In the genomic region with DNA sequence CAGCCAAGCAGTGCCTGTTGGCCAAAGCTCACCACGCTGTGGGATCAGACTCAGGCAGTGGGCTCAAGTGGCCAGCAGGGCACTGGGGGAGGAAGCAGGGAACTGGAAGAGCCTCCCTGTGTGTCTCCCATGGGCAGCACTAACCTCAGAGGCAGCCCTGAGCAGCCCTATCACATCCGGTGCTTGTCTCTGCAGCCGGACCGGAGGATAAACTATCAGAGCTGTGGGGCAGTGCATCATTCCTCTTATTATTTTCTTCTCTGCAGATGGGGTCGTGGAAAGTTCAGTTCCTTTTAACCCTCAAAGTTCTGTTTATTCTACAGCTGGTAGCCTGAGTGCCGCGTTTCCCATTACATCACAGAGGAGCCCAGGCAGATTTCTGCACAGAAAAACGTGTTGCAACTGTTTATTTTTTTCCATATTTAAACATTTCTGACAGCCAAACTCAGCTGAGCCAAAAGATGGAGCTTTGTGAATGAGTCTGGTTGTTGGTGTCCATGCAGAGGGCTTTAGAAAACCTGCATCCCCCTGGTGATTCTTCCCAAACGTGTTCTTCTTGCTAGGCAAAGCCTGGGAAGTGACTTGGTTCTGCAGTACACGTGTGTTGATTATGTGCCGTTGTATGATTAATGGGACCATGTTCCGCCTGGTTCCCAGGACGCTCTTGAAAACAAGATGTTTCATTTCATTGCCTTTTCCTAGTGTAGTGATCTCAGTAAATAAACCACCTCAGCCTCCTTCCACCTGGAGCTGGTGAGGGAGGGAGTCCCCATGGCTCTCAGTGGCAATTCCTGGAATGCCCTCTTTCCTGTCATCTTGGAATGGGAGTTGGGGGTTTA, we compare ENCODE assay signal across 8 mouse cellular contexts.
A peak's percentile ranks its signal among the peaks of the same experiment; 100 is the strongest.
DNase-seq lines count a peak whose midpoint lies in the region; ATAC-seq and TF ChIP-seq lines count a peak whose summit lies in the region.

No protein-coding gene starts in this region.

- no peak for DNase-seq in forebrain, embryonic 10.5 days (ENCODE audit: extremely low spot score, low spot score)
- no peak for DNase-seq in forebrain, postnatal 0 days
- DNase-seq in intestine, embryonic 14.5 days (ENCODE audit: low spot score) = peak; percentile 69
- DNase-seq in right cerebral cortex, postnatal 4 days = no peak
- no peak for DNase-seq in cerebellum, adult 9-10 months

- H3K27me3 ChIP-seq in forebrain, embryonic 10.5 days (ENCODE audit: poor library complexity, severe bottlenecking) = no peaks in the 10 kb centered on the region
- no peaks in the 10 kb centered on the region for H3K27me3 ChIP-seq in forebrain, postnatal 0 days (ENCODE audit: insufficient read depth, low read length)
- no peaks in the 10 kb centered on the region for H3K27me3 ChIP-seq in intestine, embryonic 14.5 days (replicated peaks; ENCODE audit: control insufficient read depth, insufficient read depth, low read length)
- H3K27me3 ChIP-seq in liver, embryonic 12.5 days (replicated peaks) = no peaks in the 10 kb centered on the region
- no peaks in the 10 kb centered on the region for H3K27me3 ChIP-seq in stomach, embryonic 14.5 days (ENCODE audit: control insufficient read depth, insufficient read depth, low read length)

- H3K9me3 ChIP-seq in forebrain, embryonic 10.5 days = no peaks in the 10 kb centered on the region
- no peaks in the 10 kb centered on the region for H3K9me3 ChIP-seq in forebrain, postnatal 0 days (ENCODE audit: low read length)
- no peaks in the 10 kb centered on the region for H3K9me3 ChIP-seq in intestine, embryonic 14.5 days (ENCODE audit: control insufficient read depth, low read length)
- no peaks in the 10 kb centered on the region for H3K9me3 ChIP-seq in liver, embryonic 12.5 days (replicated peaks)
- no peaks in the 10 kb centered on the region for H3K9me3 ChIP-seq in stomach, embryonic 14.5 days (ENCODE audit: control insufficient read depth, low read depth, low read length)

- H3K36me3 ChIP-seq in forebrain, embryonic 10.5 days (replicated peaks) = peaks cover 65% of the 10 kb centered on the region
- no peaks in the 10 kb centered on the region for H3K36me3 ChIP-seq in forebrain, postnatal 0 days (ENCODE audit: insufficient read depth)
- no peaks in the 10 kb centered on the region for H3K36me3 ChIP-seq in intestine, embryonic 14.5 days (ENCODE audit: control insufficient read depth, insufficient read depth, low read length)
- H3K36me3 ChIP-seq in liver, embryonic 12.5 days = peaks cover 10% of the 10 kb centered on the region; the same call in 1 of the 2 replicates
- no peaks in the 10 kb centered on the region for H3K36me3 ChIP-seq in stomach, embryonic 14.5 days (ENCODE audit: control insufficient read depth, insufficient read depth, low read length)

- TF ChIP-seq POLR2A in embryonic fibroblast, embryonic 13.5 days (IDR thresholded peaks at IDR 0.05; ENCODE audit: low read depth, low read length) = no peak

- ATAC-seq in forebrain, postnatal 0 days = no peak
- ATAC-seq in intestine, embryonic 14.5 days (replicated peaks; ENCODE audit: low FRiP score, low TSS enrichment, low read depth) = peak; percentile 35; the same call in 1 of the 2 replicates
- peak; percentile 55 for ATAC-seq in liver, embryonic 12.5 days
- peak; percentile 67 for ATAC-seq in stomach, embryonic 14.5 days (ENCODE audit: insufficient number of reproducible peaks, insufficient read depth, low FRiP score, low read depth)

- H3K27ac ChIP-seq in forebrain, embryonic 10.5 days = peak overlapping the region; percentile 68; the same call in 1 of the 2 replicates
- H3K27ac ChIP-seq in forebrain, postnatal 0 days (ENCODE audit: low read depth, low read length) = no peak overlapping the region
- peak overlapping the region; percentile 99; the same call in 1 of the 2 replicates for H3K27ac ChIP-seq in embryonic fibroblast, embryonic 13.5 days (ENCODE audit: insufficient read depth, low read length)
- H3K27ac ChIP-seq in intestine, embryonic 14.5 days (ENCODE audit: low read depth) = peak overlapping the region; percentile 95
- H3K27ac ChIP-seq in liver, embryonic 12.5 days = peak overlapping the region; percentile 48
- H3K27ac ChIP-seq in stomach, embryonic 14.5 days (ENCODE audit: low read length) = peak overlapping the region; percentile 99

- H3K4me2 ChIP-seq in forebrain, postnatal 0 days (ENCODE audit: low read depth) = no peak overlapping the region
- H3K4me2 ChIP-seq in intestine, embryonic 14.5 days (ENCODE audit: low read length) = peak overlapping the region; percentile 34
- H3K4me2 ChIP-seq in liver, embryonic 12.5 days = no peak overlapping the region
- peak overlapping the region; percentile 25; the same call in 1 of the 2 replicates for H3K4me2 ChIP-seq in stomach, embryonic 14.5 days (replicated peaks; ENCODE audit: low read depth, low read length)

- no peak for TF ChIP-seq CTCF in forebrain, postnatal 0 days (IDR thresholded peaks at IDR 0.05; ENCODE audit: low read depth)
- TF ChIP-seq CTCF in embryonic fibroblast, embryonic 13.5 days (IDR thresholded peaks at IDR 0.05; ENCODE audit: borderline replicate concordance, insufficient read depth, low read length) = no peak

- peaks cover 38% of the 10 kb centered on the region for H3K4me1 ChIP-seq in forebrain, embryonic 10.5 days
- H3K4me1 ChIP-seq in forebrain, postnatal 0 days (ENCODE audit: insufficient read depth) = no peaks in the 10 kb centered on the region
- peaks cover 44% of the 10 kb centered on the region for H3K4me1 ChIP-seq in embryonic fibroblast, embryonic 13.5 days (ENCODE audit: control insufficient read depth, insufficient read depth, low read length)
- H3K4me1 ChIP-seq in intestine, embryonic 14.5 days (replicated peaks; ENCODE audit: control insufficient read depth, insufficient read depth, low read length) = peaks cover 74% of the 10 kb centered on the region
- H3K4me1 ChIP-seq in liver, embryonic 12.5 days = peaks cover 48% of the 10 kb centered on the region
- peaks cover 74% of the 10 kb centered on the region for H3K4me1 ChIP-seq in stomach, embryonic 14.5 days (ENCODE audit: control insufficient read depth, insufficient read depth, low read length)

- H3K9ac ChIP-seq in forebrain, postnatal 0 days = no peak overlapping the region
- H3K9ac ChIP-seq in intestine, embryonic 14.5 days (ENCODE audit: low read length) = 0 out of 2 replicates have a peak overlapping the region, but pooled peaks have one; percentile 10
- no peak overlapping the region for H3K9ac ChIP-seq in liver, embryonic 12.5 days
- no peak overlapping the region; the same call in 1 of the 2 replicates for H3K9ac ChIP-seq in stomach, embryonic 14.5 days (replicated peaks; ENCODE audit: low read depth, low read length)

- no peak overlapping the region for H3K4me3 ChIP-seq in forebrain, embryonic 10.5 days
- no peak overlapping the region for H3K4me3 ChIP-seq in forebrain, postnatal 0 days (ENCODE audit: low read depth, low read length)
- no peak overlapping the region for H3K4me3 ChIP-seq in embryonic fibroblast, embryonic 13.5 days (ENCODE audit: insufficient read depth, low read length)
- H3K4me3 ChIP-seq in intestine, embryonic 14.5 days (ENCODE audit: low read depth, low read length) = no peak overlapping the region
- no peak overlapping the region for H3K4me3 ChIP-seq in liver, embryonic 12.5 days
- H3K4me3 ChIP-seq in stomach, embryonic 14.5 days (ENCODE audit: low read depth, low read length) = no peak overlapping the region

- 75% methylated on average over 13 of the region's 13 CpGs for WGBS in forebrain, embryonic 10.5 days
- WGBS in forebrain, postnatal 0 days = 72% methylated on average over 13 of the region's 13 CpGs
- 11% methylated on average over 13 of the region's 13 CpGs for WGBS in intestine, embryonic 14.5 days
- WGBS in liver, embryonic 12.5 days (ENCODE audit: insufficient replicate concordance) = 51% methylated on average over 13 of the region's 13 CpGs
- 3% methylated on average over 13 of the region's 13 CpGs for WGBS in stomach, embryonic 14.5 days

Comparison
In these comparisons a context has a peak if more than half of its experiments do, and no peak if none do; other contexts are left out.
1. H3K4me2 ChIP-seq: peak in intestine, embryonic 14.5 days (single experiment) and stomach, embryonic 14.5 days (single experiment); none in forebrain, postnatal 0 days (single experiment) and liver, embryonic 12.5 days (single experiment).